Mouse (Mus musculus) liver, postnatal 0 days (tissue): ENCODE results near the gene Gm43552.

ENCODE experiments used
- CTCF ChIP-seq: sonication (generic); IDR thresholded peaks from 2 replicates; pipeline ENCODE4 v1.5.1; 2016; ENCODE audit warnings: antibody characterized with exemption, low read depth
- EP300 ChIP-seq: IDR thresholded peaks from 2 replicates; pipeline ENCODE4 v1.6.1; 2016; ENCODE audit warnings: antibody characterized with exemption, low read depth, mild to moderate bottlenecking

- no peak for TF ChIP-seq CTCF
- TF ChIP-seq EP300, result no peak
Measured at GRCm38 (mm10) chr5:65538829-65539228, 46.2 kb upstream of the Gm43552 start.
